33 mouse cellular contexts compared by ENCODE assay signal in the genomic region with DNA sequence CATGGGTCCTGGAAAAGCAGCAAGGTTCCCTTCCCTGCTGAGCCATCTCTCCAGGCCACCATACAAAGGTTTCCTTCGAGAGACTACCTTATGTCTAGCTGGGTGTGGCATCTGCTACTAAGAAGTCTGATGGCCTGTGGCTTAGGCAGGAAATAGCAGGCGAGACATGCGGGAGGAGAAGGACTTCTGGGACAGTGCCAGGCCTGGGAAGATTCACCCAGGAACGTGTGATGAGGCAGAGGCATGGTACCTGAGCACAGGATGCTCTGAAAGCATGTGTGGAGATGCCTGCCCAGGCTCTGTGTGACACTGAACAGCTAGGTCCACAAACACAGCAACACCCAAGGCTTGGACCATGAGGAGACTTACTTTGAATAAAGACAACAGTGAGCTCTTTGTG.
DNase-seq lines count a peak whose midpoint lies in the region; ATAC-seq and TF ChIP-seq lines count a peak whose summit lies in the region.
"Had no signal": no experiment of that assay in that cellular context is flagged by ENCODE, and none has a peak within 500 bp of the region (broad histone marks: within the 10 kb centered on the region; RNA-seq: fewer than 3 reads in every experiment).

No protein-coding gene starts in this region.

- no peak for TF ChIP-seq POLR2A in cerebellum, adult 2 months (IDR thresholded peaks at IDR 0.05; ENCODE audit: borderline replicate concordance, insufficient read depth, low read length)

- H3K36me3 ChIP-seq in hindbrain, embryonic 10.5 days = no peaks in the 10 kb centered on the region
- no peaks in the 10 kb centered on the region for H3K36me3 ChIP-seq in hindbrain, embryonic 13.5 days
- H3K36me3 ChIP-seq in limb, embryonic 15.5 days = 0 out of 2 replicates have a peak, but pooled peaks cover 3% of the 10 kb centered on the region
- no peaks in the 10 kb centered on the region for H3K36me3 ChIP-seq in limb, embryonic 10.5 days
- no peaks in the 10 kb centered on the region for H3K36me3 ChIP-seq in neural tube, embryonic 14.5 days (ENCODE audit: control insufficient read depth, insufficient read depth, low read length)
- H3K36me3 ChIP-seq in neural tube, embryonic 15.5 days = no peaks in the 10 kb centered on the region
- H3K36me3 ChIP-seq: embryonic facial prominence, embryonic 15.5 days had no signal

- no peak for ATAC-seq in hindbrain, embryonic 13.5 days (ENCODE audit: low FRiP score)
- no peak for ATAC-seq in limb, embryonic 15.5 days (ENCODE audit: insufficient number of reproducible peaks, low FRiP score, low TSS enrichment, low read depth)
- ATAC-seq in neural tube, embryonic 14.5 days (ENCODE audit: low read depth) = 0 out of 2 replicates have a peak, but pooled peaks have one; percentile 29
- no peak for ATAC-seq in neural tube, embryonic 15.5 days (ENCODE audit: low FRiP score)
- ATAC-seq: activated CD4-positive, CD25-positive, alpha-beta regulatory T cell, adult 4 months; forebrain, embryonic 13.5 days; hindbrain, embryonic 16.5 days; liver, postnatal 0 days had no signal

- no peaks in the 10 kb centered on the region for H3K27me3 ChIP-seq in cerebellum, adult 2 months (ENCODE audit: control insufficient read depth, insufficient read depth, low read length)
- no peaks in the 10 kb centered on the region for H3K27me3 ChIP-seq in hindbrain, embryonic 10.5 days (ENCODE audit: insufficient read depth, poor library complexity, severe bottlenecking)
- H3K27me3 ChIP-seq in hindbrain, embryonic 13.5 days = no peaks in the 10 kb centered on the region
- H3K27me3 ChIP-seq in limb, embryonic 15.5 days = no peaks in the 10 kb centered on the region
- no peaks in the 10 kb centered on the region for H3K27me3 ChIP-seq in limb, embryonic 10.5 days (ENCODE audit: low read depth, poor library complexity, severe bottlenecking)
- H3K27me3 ChIP-seq in neural tube, embryonic 14.5 days (ENCODE audit: control insufficient read depth, insufficient read depth, low read length) = no peaks in the 10 kb centered on the region
- no peaks in the 10 kb centered on the region for H3K27me3 ChIP-seq in neural tube, embryonic 15.5 days (replicated peaks)
- H3K27me3 ChIP-seq: CH12.LX; embryonic facial prominence, embryonic 15.5 days; forebrain, embryonic 13.5 days; limb, embryonic 13.5 days had no signal

- H3K4me3 ChIP-seq in cerebellum, adult 2 months (replicated peaks; ENCODE audit: insufficient read depth, low read depth, low read length) = no peak overlapping the region
- H3K4me3 ChIP-seq in hindbrain, embryonic 10.5 days = no peak overlapping the region
- H3K4me3 ChIP-seq in hindbrain, embryonic 13.5 days = no peak overlapping the region
- no peak overlapping the region for H3K4me3 ChIP-seq in limb, embryonic 15.5 days
- H3K4me3 ChIP-seq in limb, embryonic 10.5 days = no peak overlapping the region
- no peak overlapping the region for H3K4me3 ChIP-seq in neural tube, embryonic 14.5 days (ENCODE audit: low read depth, low read length)
- no peak overlapping the region for H3K4me3 ChIP-seq in neural tube, embryonic 15.5 days (replicated peaks)
- H3K4me3 ChIP-seq: embryonic facial prominence, embryonic 15.5 days; forebrain, embryonic 13.5 days; heart, embryonic 10.5 days; layer of hippocampus, adult 2 months; left cerebral cortex, adult 2 months; limb, embryonic 13.5 days; liver, embryonic 12.5 days; myocyte had no signal

- H3K27ac ChIP-seq in cerebellum, adult 2 months (ENCODE audit: insufficient read depth, low read length) = no peak overlapping the region
- H3K27ac ChIP-seq in hindbrain, embryonic 10.5 days = peak overlapping the region; percentile 64
- H3K27ac ChIP-seq in hindbrain, embryonic 13.5 days = no peak overlapping the region
- H3K27ac ChIP-seq in limb, embryonic 15.5 days = 0 out of 2 replicates have a peak overlapping the region, but pooled peaks have one; percentile 7
- no peak overlapping the region for H3K27ac ChIP-seq in limb, embryonic 10.5 days
- H3K27ac ChIP-seq in neural tube, embryonic 14.5 days (ENCODE audit: low read depth, low read length) = no peak overlapping the region
- H3K27ac ChIP-seq in neural tube, embryonic 15.5 days (replicated peaks) = no peak overlapping the region
- H3K27ac ChIP-seq: embryonic facial prominence, embryonic 15.5 days; forebrain, embryonic 13.5 days; heart, embryonic 10.5 days; layer of hippocampus, adult 2 months; left cerebral cortex, adult 2 months; limb, embryonic 13.5 days; liver, embryonic 12.5 days had no signal

- H3K4me2 ChIP-seq in hindbrain, embryonic 13.5 days = no peak overlapping the region
- H3K4me2 ChIP-seq in limb, embryonic 15.5 days = no peak overlapping the region
- no peak overlapping the region for H3K4me2 ChIP-seq in neural tube, embryonic 14.5 days (ENCODE audit: low read depth, low read length)
- H3K4me2 ChIP-seq in neural tube, embryonic 15.5 days = no peak overlapping the region
- H3K4me2 ChIP-seq: embryonic facial prominence, embryonic 15.5 days; forebrain, embryonic 13.5 days; limb, embryonic 13.5 days; liver, embryonic 12.5 days had no signal

- no peaks in the 10 kb centered on the region for H3K9me3 ChIP-seq in hindbrain, embryonic 10.5 days
- no peaks in the 10 kb centered on the region for H3K9me3 ChIP-seq in hindbrain, embryonic 13.5 days
- no peaks in the 10 kb centered on the region for H3K9me3 ChIP-seq in limb, embryonic 15.5 days
- H3K9me3 ChIP-seq in limb, embryonic 10.5 days (replicated peaks) = no peaks in the 10 kb centered on the region
- H3K9me3 ChIP-seq in neural tube, embryonic 14.5 days (ENCODE audit: control insufficient read depth, low read length) = no peaks in the 10 kb centered on the region
- no peaks in the 10 kb centered on the region for H3K9me3 ChIP-seq in neural tube, embryonic 15.5 days (replicated peaks)
- H3K9me3 ChIP-seq: embryonic facial prominence, embryonic 15.5 days; forebrain, embryonic 13.5 days; heart, embryonic 10.5 days; limb, embryonic 13.5 days; liver, embryonic 12.5 days had no signal

- peak; percentile 72 to 73 for DNase-seq in cerebellum, postnatal 10 days
- DNase-seq in cerebellum, adult 2 months = no peak
- DNase-seq in hindbrain, embryonic 10.5 days (ENCODE audit: low spot score) = no peak
- no peak for DNase-seq in limb, embryonic 10.5 days (ENCODE audit: low spot score)
- DNase-seq: adrenal gland, adult 2 months; adrenal gland, postnatal 36 days; cerebellum, adult 8-10 months; embryo, embryonic 11 days; gastrocnemius, postnatal 14 days; heart, postnatal 36 days; kidney, adult 9 months; kidney, postnatal 36 days; liver, postnatal 0 days; lung, postnatal 36 days; right cerebral cortex, postnatal 25 days; spleen, adult 18-20 months; thymus, adult 2 months; thymus, postnatal 36 days had no signal

- peaks cover 16% of the 10 kb centered on the region for H3K4me1 ChIP-seq in cerebellum, adult 2 months (ENCODE audit: control insufficient read depth, insufficient read depth, low read length)
- H3K4me1 ChIP-seq in hindbrain, embryonic 10.5 days (replicated peaks) = peaks cover 57% of the 10 kb centered on the region
- peaks cover 29% of the 10 kb centered on the region for H3K4me1 ChIP-seq in hindbrain, embryonic 13.5 days (replicated peaks)
- H3K4me1 ChIP-seq in limb, embryonic 15.5 days = peaks cover 41% of the 10 kb centered on the region
- H3K4me1 ChIP-seq in limb, embryonic 10.5 days = peaks cover 39% of the 10 kb centered on the region
- H3K4me1 ChIP-seq in neural tube, embryonic 14.5 days (ENCODE audit: control insufficient read depth, insufficient read depth, low read length) = peaks cover 5% of the 10 kb centered on the region; the same call in 1 of the 2 replicates
- H3K4me1 ChIP-seq in neural tube, embryonic 15.5 days = peaks cover 42% of the 10 kb centered on the region

- TF ChIP-seq CTCF in cerebellum, adult 2 months (IDR thresholded peaks at IDR 0.05; ENCODE audit: borderline replicate concordance, insufficient read depth, low read depth, low read length) = no peak

- H3K9ac ChIP-seq in hindbrain, embryonic 13.5 days = no peak overlapping the region
- H3K9ac ChIP-seq in limb, embryonic 15.5 days = no peak overlapping the region
- H3K9ac ChIP-seq in neural tube, embryonic 14.5 days (replicated peaks; ENCODE audit: low read depth, low read length) = no peak overlapping the region
- no peak overlapping the region for H3K9ac ChIP-seq in neural tube, embryonic 15.5 days (replicated peaks)
- H3K9ac ChIP-seq: embryonic facial prominence, embryonic 15.5 days; forebrain, embryonic 13.5 days; limb, embryonic 13.5 days; liver, embryonic 12.5 days; liver, postnatal 0 days had no signal

- WGBS in cerebellum, adult 2 months = 61% methylated on average over 4 of the region's 4 CpGs
- 69% methylated on average over 4 of the region's 4 CpGs for WGBS in hindbrain, embryonic 10.5 days
- WGBS in hindbrain, embryonic 13.5 days = 64% methylated on average over 4 of the region's 4 CpGs
- WGBS in limb, embryonic 15.5 days = 61% methylated on average over 4 of the region's 4 CpGs
- WGBS in limb, embryonic 10.5 days = 81% methylated on average over 4 of the region's 4 CpGs
- 54% methylated on average over 4 of the region's 4 CpGs for WGBS in neural tube, embryonic 14.5 days
- 57% methylated on average over 4 of the region's 4 CpGs for WGBS in neural tube, embryonic 15.5 days

Comparison
In these comparisons a context has a peak if more than half of its experiments do, and no peak if none do; other contexts are left out.
1. DNase-seq: peak in cerebellum, postnatal 10 days (2 of 2); none in cerebellum, adult 2 months (0 of 2), hindbrain, embryonic 10.5 days (single experiment) and limb, embryonic 10.5 days (single experiment).
2. H3K27ac ChIP-seq: peak in hindbrain, embryonic 10.5 days (single experiment) and limb, embryonic 15.5 days (single experiment); none in cerebellum, adult 2 months (single experiment), hindbrain, embryonic 13.5 days (single experiment), limb, embryonic 10.5 days (single experiment), neural tube, embryonic 14.5 days (single experiment) and neural tube, embryonic 15.5 days (single experiment).